Mouse (Mus musculus) embryonic facial prominence, embryonic 11.5 days (tissue): Measurements from ENCODE around the gene Ntsr1. TPM values are rescaled to one million over a fixed set of nuclear protein-coding genes. Genes with fewer than 3 reads are reported as not detected.
A peak's percentile ranks its signal among the peaks of the same experiment; 100 is the strongest.

Experiments used
- ATAC-seq: fragments of 200-750 bp; cut with Nextera tagmentation; replicated peaks from 2 replicates; pipeline ENCODE4 v1.8.0; 2017; ENCODE audit warnings: low read depth; ENCODE audit not compliant: insufficient number of reproducible peaks, low FRiP score, low TSS enrichment
- DNase-seq: peaks from one replicate; pipeline ENCODE4 v3.0.0-alpha.2; 2015; ENCODE audit warnings: low spot score
- H3K27ac ChIP-seq: fragments of 300-500 bp; sonication (generic); replicated peaks from 2 replicates; pipeline ENCODE4 v1.5.1; 2014; ENCODE audit warnings: mild to moderate bottlenecking, low read depth, low read length, control low read depth
- H3K27me3 ChIP-seq: fragments of 300-500 bp; sonication (generic); 2 replicates; pipeline ENCODE4 v1.6.1; 2014; ENCODE audit warnings: mild to moderate bottlenecking, low read length, moderate library complexity, mixed read lengths; ENCODE audit not compliant: control insufficient read depth, insufficient read depth
- H3K36me3 ChIP-seq: fragments of 300-500 bp; sonication (generic); replicated peaks from 2 replicates; pipeline ENCODE4 v1.6.1; 2014; ENCODE audit warnings: low read depth, mild to moderate bottlenecking, low read length, moderate library complexity, mixed read lengths; ENCODE audit not compliant: control insufficient read depth, insufficient read depth
- H3K4me1 ChIP-seq: fragments of 300-500 bp; sonication (generic); 2 replicates; pipeline ENCODE4 v1.6.1; 2014; ENCODE audit warnings: low read length, mixed read lengths; ENCODE audit not compliant: control insufficient read depth, insufficient read depth
- H3K4me2 ChIP-seq: fragments of 300-500 bp; sonication (generic); 2 replicates; pipeline ENCODE4 v1.6.1; 2014; ENCODE audit warnings: low read depth, mild to moderate bottlenecking, control low read depth, low read length, moderate library complexity
- H3K4me3 ChIP-seq: fragments of 300-500 bp; sonication (generic); 2 replicates; pipeline ENCODE4 v1.5.1; 2014; ENCODE audit warnings: low read depth, low read length, control low read depth
- H3K9ac ChIP-seq: fragments of 300-500 bp; sonication (generic); replicated peaks from 2 replicates; pipeline ENCODE4 v1.6.1; 2014; ENCODE audit warnings: mild to moderate bottlenecking, control low read depth, low read length
- H3K9me3 ChIP-seq: fragments of 300-500 bp; sonication (generic); replicated peaks from 2 replicates; pipeline ENCODE4 v1.6.1; 2016; ENCODE audit warnings: mild to moderate bottlenecking, low read length, inconsistent platforms, mixed read lengths; ENCODE audit not compliant: control insufficient read depth
- WGBS: fragments of 180-500 bp; shearing (Covaris S2); extraction: QIAGEN DNeasy Blood & Tissue Kit; methylation state at CpG from one replicate; pipeline ENCODE4 v1.1.7; 2014; 5-methylcytosine and 5-hydroxymethylcytosine counted together
- polyA plus RNA-seq: library from polyadenylated mRNA; unstranded; fragments of >200 nt; fragmentation: Nextera tagmentation; extraction: Ambion mirVana; gene quantifications from 2 replicates; pipeline ENCODE4 v1.2.1, GENCODE M21; 2014

Ntsr1 gene
- polyA plus RNA-seq, 1 experiment from 2014 or later = 0.27 TPM

DNA sequence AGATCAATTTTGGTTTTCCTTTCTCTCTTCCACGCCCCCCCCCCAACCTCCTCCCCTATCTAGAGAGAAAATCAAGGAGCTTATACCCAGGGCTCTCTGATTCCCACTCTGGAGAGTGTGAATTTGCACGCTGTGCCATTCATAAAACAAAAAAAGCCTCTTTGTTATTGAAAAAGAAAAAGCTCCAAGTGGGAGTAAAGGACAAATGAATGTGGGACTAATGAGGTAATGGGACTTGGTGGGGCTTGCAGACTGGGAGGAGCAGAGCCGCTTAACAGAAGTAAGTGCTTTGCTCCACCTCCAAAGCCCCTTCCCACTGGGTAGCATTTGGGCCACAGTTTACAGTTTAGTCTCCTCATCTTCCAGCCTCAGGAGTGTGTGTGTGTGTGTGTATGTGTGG lies 30.8 kb downstream of the Ntsr1 start:
- ATAC-seq = 0 out of 2 replicates have a peak, but pooled peaks have one; percentile 17
- Histone ChIP-seq H3K4me1 (no peaks in the 10 kb centered on the region), H3K27me3 (no peaks in the 10 kb centered on the region), H3K36me3 (no peaks in the 10 kb centered on the region), H3K4me2 (no peak overlapping the region), H3K27ac (no peak overlapping the region), H3K9ac (no peak overlapping the region), H3K9me3 (no peaks in the 10 kb centered on the region), H3K4me3 (no peak overlapping the region)
- DNase-seq = peak; percentile 26
- WGBS = 23% methylated on average over 3 of the region's 3 CpGs

- Histone ChIP-seq H3K9ac (no peak overlapping the region), H3K27me3 (no peaks in the 10 kb centered on the region), H3K4me1 (no peaks in the 10 kb centered on the region), H3K27ac (no peak overlapping the region), H3K4me2 (no peak overlapping the region), H3K9me3 (no peaks in the 10 kb centered on the region), H3K4me3 (no peak overlapping the region), H3K36me3 (no peaks in the 10 kb centered on the region)
- DNase-seq (no peak), ATAC-seq (no peak)
- whole genome bisulfite sequencing = 65% methylated on average over 7 of the region's 7 CpGs
Observed at GRCm38 (mm10) chr2:180531671-180532385, 32.1 kb downstream of the Ntsr1 start.

GRCm38 (mm10) chr2:180532386-180532995 lies 32.7 kb downstream of the Ntsr1 start:
- no peaks in the 10 kb centered on the region for H3K9me3 ChIP-seq
- 47% methylated on average over 6 of the region's 6 CpGs for WGBS
- H3K27ac ChIP-seq = no peak overlapping the region
- no peak overlapping the region for H3K4me2 ChIP-seq
- ATAC-seq = no peak
- no peak overlapping the region for H3K9ac ChIP-seq
- no peak for DNase-seq
- no peaks in the 10 kb centered on the region for H3K4me1 ChIP-seq
- H3K4me3 ChIP-seq = no peak overlapping the region
- no peaks in the 10 kb centered on the region for H3K36me3 ChIP-seq
- H3K27me3 ChIP-seq = no peaks in the 10 kb centered on the region

GRCm38 (mm10) chr2:180533237-180533636 lies 33.5 kb downstream of the Ntsr1 start:
- 85% methylated on average over 4 of the region's 4 CpGs for WGBS
- Histone ChIP-seq H3K36me3 (no peaks in the 10 kb centered on the region), H3K9ac (no peak overlapping the region), H3K4me3 (no peak overlapping the region), H3K4me1 (no peaks in the 10 kb centered on the region), H3K27ac (no peak overlapping the region), H3K9me3 (no peaks in the 10 kb centered on the region), H3K4me2 (no peak overlapping the region), H3K27me3 (no peaks in the 10 kb centered on the region)
- DNase-seq = no peak
- ATAC-seq = no peak

DNA sequence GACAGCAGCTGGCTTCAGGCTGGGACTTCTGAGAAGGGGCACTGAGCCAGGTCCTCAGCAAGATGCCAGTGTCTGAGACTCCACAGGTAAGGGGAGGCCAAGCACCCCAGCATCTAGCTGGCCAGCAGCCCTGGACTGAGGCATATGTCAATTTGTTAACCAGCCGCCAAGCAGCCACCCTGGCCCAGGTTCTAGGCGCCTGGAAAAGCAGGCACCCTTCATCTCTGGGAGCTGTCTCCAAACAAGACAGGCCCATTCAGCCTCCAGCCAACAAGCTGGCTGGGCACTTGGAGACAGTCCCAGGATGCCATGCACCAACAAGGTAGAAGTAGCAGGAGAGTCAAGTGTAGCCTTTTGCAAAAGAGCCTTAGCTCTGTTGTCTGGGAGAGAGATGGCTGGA lies 43.9 kb downstream of the Ntsr1 start:
- Histone ChIP-seq H3K4me1 (no peaks in the 10 kb centered on the region), H3K4me3 (no peak overlapping the region), H3K9me3 (no peaks in the 10 kb centered on the region), H3K27ac (no peak overlapping the region), H3K36me3 (no peaks in the 10 kb centered on the region), H3K9ac (no peak overlapping the region), H3K27me3 (no peaks in the 10 kb centered on the region), H3K4me2 (no peak overlapping the region)
- ATAC-seq (no peak), DNase-seq (no peak)
- 89% methylated on average over 2 of the region's 2 CpGs for WGBS

DNA sequence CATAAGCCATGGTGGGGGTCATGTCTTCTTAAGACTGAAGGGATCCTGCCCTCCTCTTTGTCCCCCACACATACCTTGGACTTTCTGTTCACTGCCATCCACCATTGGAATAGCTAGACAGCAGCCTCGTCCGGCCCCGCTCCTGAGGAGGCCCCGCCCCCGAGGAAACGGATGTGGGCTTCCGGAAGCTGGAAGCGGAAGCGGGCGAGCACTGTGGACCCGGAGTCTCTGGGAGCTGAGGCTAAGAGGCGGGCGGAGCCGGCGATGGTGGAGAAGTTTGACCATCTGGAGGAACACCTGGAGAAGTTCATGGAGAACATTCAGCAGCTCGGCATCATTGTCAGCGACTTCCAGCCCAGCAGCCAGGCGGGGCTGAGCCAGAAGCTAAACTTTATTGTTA lies 45.3 kb downstream of the Ntsr1 start:
- no peaks in the 10 kb centered on the region for H3K27me3 ChIP-seq
- no peaks in the 10 kb centered on the region for H3K9me3 ChIP-seq
- H3K4me3 ChIP-seq = no peak overlapping the region
- WGBS = 81% methylated on average over 18 of the region's 18 CpGs
- ATAC-seq (no peak), DNase-seq (no peak)
- H3K4me1 ChIP-seq = no peaks in the 10 kb centered on the region
- H3K4me2 ChIP-seq = no peak overlapping the region
- H3K27ac ChIP-seq = no peak overlapping the region
- no peak overlapping the region for H3K9ac ChIP-seq
- H3K36me3 ChIP-seq = no peaks in the 10 kb centered on the region

DNA sequence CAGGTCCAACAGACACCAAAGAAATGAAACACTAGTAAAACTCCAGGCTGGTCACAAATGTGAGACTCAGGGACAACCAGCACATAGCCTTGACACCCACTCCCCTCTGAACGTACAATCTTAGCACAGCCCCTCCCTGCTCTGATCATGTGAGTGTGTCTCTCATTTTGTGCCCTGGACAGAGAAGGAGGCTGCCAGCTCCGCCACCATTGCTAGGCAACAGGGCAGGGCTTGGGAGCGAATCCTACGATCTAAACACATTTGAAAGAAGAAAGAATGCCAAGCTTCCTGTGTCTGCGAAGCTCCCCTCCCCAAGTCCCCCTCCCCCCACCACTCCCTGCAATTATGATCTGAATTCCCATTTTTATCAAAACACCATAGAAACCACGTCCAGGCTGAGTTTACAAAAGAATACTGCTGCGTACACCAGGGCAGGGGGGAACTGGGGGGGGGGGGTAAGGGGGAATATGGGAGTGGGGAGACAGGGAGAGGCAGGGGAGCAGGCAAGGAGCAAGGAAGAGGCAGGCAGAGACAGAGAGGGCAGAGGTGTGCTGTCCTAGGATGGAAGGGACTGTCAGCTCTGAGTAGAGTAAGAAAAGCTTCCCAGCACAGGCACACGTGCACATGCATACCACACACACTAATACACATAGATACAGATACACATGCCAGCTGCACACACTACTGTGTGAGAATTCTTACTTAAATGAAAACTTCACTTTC lies 47.8 kb downstream of the Ntsr1 start:
- H3K4me2 ChIP-seq = no peak overlapping the region
- peak; percentile 33 for DNase-seq
- no peaks in the 10 kb centered on the region for H3K27me3 ChIP-seq
- no peaks in the 10 kb centered on the region for H3K4me1 ChIP-seq
- H3K27ac ChIP-seq = no peak overlapping the region
- H3K9ac ChIP-seq = no peak overlapping the region
- peak; percentile 49; the same call in 1 of the 2 replicates for ATAC-seq
- H3K4me3 ChIP-seq = no peak overlapping the region
- WGBS = 30% methylated on average over 8 of the region's 8 CpGs
- no peaks in the 10 kb centered on the region for H3K36me3 ChIP-seq
- no peaks in the 10 kb centered on the region for H3K9me3 ChIP-seq

DNA sequence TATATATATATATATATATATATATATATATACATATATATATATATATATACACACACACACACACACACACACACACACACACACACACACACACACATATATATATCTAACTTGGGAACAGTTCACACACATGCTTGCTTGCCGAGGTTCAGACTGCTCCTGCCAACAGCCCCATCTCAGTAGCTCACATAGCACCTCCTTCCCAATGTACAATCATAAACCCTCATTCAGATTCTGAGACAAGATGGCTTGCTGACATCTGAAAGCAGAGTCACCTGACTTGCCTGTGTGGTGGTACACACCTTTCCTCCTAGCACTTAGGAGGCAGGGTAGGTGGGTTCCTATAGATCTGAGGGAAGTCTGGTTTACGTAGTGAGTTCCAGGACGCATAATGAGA lies 52.6 kb downstream of the Ntsr1 start:
- Histone ChIP-seq H3K27ac (no peak overlapping the region), H3K4me1 (no peaks in the 10 kb centered on the region), H3K9me3 (no peaks in the 10 kb centered on the region), H3K36me3 (no peaks in the 10 kb centered on the region), H3K27me3 (no peaks in the 10 kb centered on the region), H3K4me2 (no peak overlapping the region), H3K4me3 (no peak overlapping the region), H3K9ac (no peak overlapping the region)
- DNase-seq (no peak), ATAC-seq (no peak)
- WGBS = 72% methylated on average over 3 of the region's 3 CpGs
